Mouse (Mus musculus) retina, embryonic 14.5 days (tissue): ENCODE measurements at regions not wholly inside any gene's neighbourhood (a gene's known extent, or its start where the extent isn't known, plus 50 kb on each side); places are given as distances from the start of the nearest gene placed in this dataset.

Experiments
- DNase-seq: peaks from one replicate; pipeline ENCODE4 v3.0.0-alpha.2; 2015; ENCODE audit warnings: low spot score

DNA sequence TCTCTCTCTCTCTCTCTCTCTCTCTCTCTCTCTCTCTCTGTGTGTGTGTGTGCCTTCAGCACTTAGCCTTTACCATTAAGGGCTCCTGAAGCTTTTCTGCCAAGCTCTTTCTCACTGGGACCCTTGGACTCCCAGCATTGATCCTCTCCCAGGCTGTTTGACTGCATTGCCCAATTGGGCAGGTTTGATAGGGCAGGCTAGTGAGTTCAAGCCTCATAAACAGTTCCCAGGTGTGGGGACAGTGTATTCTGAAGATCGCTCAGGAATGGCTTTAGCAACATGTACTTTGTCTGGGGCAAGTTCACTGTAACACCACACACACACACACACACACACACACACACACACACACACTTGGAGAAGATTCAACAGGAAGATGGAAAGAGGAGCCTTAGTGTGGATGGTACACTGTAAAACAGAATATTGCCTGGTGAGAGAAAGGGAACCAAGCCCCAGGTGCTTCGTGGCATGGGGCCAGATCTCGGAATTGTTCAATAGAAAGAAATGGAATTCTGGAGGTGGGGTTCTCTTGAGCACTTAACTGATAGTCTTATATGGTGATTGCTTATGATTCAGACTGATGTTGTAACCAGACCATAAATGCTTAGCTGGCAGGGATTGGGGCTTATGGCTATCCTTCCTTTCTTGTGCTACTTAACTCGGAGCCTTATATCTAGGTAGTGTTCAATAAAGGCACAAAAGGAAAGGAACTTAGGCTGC, 229.5 kb downstream of the 4933412E24Rik start:
- no peak for DNase-seq

GRCm38 (mm10) chr15:59785981-59786380, 230.4 kb downstream of the 4933412E24Rik start:
- DNase-seq = no peak

DNA sequence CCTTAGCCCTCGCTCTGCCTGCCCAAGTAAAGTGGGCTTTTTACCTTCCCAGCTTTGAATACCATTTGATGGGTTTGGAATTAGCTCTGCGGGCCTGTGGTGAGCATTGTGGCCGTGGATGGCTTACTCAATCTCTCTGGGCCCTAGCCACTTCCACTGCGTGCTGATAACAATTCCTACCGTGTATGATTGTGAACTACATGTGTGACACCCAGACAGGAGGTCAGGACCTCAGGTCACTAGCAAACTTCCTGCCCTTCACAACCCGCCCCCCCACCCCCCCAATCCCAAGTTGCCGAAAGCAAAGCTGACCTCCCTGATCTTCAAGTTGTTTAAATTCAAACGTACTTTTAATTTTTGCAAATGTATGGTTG, 231.9 kb downstream of the 4933412E24Rik start:
- no peak for DNase-seq

DNA sequence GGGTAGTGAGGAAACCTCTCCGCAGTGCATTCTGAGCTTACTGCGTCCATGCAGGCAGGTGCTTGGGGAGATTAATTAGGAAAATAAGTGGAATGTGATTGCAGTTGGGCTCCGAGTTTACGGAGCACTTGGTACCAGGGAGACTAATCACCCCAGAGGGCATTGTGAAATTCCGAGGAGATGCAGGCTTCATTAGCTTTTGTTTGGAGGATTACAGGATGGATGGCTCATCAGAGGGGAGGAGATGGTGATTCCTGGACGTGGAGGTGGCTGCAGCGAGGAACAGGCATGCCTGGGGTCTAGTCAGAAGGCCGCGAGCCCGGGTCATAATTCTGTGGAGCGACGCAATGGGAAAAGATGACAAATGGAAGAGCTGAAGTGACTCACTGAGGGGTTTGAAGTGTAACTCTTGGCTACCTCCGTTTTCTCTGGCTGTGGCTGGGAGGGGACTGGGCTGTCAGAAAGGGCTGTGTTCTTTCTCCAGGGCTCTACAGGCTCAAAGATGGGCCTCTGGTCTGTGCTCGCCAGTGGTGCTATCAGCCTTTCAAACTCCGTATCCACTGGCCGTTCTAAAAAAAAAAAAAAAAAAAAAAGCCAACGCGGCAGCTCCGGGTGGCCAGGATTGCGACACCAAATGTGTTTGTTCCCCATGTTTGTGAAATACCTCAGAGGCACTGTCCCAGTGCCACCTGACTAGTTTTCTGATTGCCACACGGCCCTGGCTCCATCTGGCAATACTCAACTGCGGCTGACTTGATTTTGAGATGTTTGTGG, 232.4 kb downstream of the 4933412E24Rik start:
- peak; percentile 59 for DNase-seq

GRCm38 (mm10) chr15:59783393-59783781, 233.0 kb downstream of the 4933412E24Rik start:
- peak; percentile 31 for DNase-seq

DNA sequence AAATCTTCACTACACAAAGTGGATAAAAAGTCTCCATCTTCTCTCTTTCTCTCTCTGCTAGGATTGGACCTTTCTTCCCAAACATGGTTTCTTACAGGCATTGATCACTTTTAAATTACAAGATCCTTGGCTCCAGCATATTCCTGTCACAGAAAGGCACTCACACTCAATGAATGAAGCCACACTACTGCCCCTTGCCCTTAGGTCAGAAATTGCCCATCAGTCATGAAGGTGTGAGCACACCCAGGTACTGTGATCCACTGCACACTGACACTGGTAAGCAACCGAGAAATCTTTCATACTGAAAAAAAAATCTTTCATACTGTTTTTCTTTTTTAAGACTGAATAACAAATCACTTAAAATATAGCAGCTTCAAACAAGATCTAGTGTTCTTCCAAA, 235.9 kb downstream of the 4933412E24Rik start:
- DNase-seq = no peak

DNA sequence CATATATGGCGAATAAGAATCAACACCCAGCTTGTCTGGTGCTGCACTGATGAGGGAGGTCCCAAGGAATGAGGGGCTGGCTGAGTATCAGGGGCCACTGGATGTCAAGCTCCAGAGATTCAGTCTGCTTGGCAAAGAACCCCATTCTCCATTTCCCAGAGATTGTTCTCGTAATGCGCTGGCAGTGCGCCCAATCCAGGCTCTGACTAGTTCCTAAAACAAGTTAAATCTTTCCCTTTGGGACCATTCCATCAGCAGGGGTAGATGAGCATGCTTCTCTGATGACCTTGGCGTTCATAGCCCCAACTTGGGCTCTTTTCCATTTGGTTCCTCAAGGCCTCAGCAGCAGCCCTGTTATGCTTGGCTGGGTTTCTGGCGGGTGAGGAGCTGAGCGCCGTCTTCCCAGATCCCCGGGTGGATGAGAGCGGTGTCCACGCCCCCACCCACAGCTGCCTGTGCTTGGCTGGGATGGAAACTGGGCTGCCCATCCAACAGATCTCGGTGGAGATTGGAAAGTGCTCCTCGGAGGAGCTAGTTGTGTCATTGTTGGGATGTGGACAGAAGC, 239.0 kb downstream of the 4933412E24Rik start:
- DNase-seq = no peak

DNA sequence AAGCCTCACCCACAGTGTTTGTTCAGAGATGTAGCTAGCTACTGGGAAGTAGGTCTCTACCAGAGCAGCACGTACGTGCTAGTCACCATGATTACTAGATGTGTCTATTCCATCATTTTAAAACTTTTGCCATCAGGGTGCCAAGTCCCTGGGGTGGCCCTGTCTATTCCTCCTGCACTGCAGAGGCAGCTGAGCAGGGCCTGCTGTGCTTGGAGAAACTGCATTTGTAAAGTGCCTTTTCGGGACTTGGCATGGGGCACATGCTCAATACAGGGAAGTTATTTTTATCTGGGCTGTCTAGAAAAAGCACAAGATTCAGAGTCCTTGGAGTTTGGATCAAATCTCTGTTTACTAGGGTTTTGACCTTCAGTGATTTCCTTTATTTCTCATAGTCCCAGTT, 240.6 kb downstream of the 4933412E24Rik start:
- no peak for DNase-seq

DNA sequence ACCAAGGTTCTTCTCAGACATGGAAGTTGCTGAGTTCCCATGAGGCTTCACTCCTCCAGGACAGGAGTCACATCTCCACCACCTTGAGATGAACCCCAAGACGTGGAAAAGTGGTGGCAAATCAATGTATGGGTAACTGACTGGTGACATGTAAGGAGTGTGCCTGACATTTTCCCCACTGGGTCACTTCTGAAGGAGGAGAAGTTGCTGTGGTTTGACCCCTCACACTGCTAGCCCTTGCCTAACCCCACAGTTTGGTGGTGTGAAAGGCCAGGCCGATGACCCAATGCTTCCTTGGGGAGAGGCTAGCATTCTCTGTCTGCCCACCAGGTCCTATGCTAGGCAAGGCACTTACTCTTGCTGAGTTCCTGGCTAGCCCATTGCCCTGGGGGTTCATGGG, 242.4 kb downstream of the 4933412E24Rik start:
- no peak for DNase-seq

GRCm38 (mm10) chr15:59772595-59772994, 243.8 kb downstream of the 4933412E24Rik start:
- no peak for DNase-seq

- DNase-seq = no peak
These were observed 254.4 kb downstream of the 4933412E24Rik start for GRCm38 (mm10) chr15:59762061-59762460.

DNA sequence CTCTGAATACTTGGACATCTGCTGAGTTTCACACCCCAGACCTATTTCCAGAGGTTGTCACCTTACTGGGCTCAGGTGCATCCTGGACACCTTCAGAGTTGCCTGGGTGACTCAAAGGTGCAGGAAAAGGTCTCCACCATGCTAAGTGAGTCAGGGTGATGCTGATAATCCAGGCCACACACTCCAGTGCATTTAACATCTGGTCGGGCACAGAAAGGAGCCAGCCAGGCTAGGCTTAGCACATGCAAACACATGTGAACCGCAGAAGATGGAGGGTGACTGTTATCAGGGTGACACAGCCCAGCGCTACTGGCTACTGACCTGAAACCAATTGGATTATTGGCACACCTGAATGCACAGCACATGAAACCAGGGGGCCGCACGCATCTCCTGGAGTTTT, 255.9 kb downstream of the 4933412E24Rik start:
- DNase-seq = peak; percentile 9

GRCm38 (mm10) chr15:59759566-59759965, 256.8 kb downstream of the 4933412E24Rik start:
- no peak for DNase-seq

GRCm38 (mm10) chr15:59758971-59759370, 257.4 kb downstream of the 4933412E24Rik start:
- no peak for DNase-seq

- no peak for DNase-seq
These were observed 260.3 kb downstream of the 4933412E24Rik start for GRCm38 (mm10) chr15:59756141-59756540.

GRCm38 (mm10) chr15:59754906-59755305, 261.5 kb downstream of the 4933412E24Rik start:
- no peak for DNase-seq

- no peak for DNase-seq
These were observed 264.1 kb downstream of the 4933412E24Rik start for GRCm38 (mm10) chr15:59752277-59752676.

GRCm38 (mm10) chr15:59746290-59746689, 270.1 kb downstream of the 4933412E24Rik start:
- DNase-seq = no peak

DNA sequence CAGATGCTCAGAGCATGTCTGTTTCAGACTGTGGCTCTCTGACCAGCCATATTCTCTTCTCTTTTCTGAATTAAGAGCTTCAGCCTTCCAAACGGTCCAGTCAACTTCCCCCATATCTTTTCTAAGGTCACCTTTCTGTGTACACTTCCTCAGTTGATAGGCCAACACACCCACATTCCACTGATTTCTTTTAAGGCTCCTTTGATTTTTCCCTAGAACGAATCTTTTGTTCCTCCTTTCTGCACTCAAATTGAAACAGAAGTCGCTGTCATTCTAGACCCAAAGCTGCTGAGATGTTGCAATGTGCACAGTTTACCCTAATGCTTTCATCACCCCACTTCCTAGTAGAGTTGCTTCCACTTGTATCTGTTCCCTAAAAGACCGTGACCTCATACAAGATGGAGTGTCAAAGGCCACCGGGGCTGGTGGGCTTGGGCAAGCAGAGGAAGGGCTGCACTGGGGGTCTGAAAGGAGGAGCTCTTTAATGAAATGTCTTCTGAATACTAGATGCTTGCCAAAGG, 271.9 kb downstream of the 4933412E24Rik start:
- no peak for DNase-seq

GRCm38 (mm10) chr15:59739197-59739596, 277.2 kb downstream of the 4933412E24Rik start:
- DNase-seq = no peak

DNA sequence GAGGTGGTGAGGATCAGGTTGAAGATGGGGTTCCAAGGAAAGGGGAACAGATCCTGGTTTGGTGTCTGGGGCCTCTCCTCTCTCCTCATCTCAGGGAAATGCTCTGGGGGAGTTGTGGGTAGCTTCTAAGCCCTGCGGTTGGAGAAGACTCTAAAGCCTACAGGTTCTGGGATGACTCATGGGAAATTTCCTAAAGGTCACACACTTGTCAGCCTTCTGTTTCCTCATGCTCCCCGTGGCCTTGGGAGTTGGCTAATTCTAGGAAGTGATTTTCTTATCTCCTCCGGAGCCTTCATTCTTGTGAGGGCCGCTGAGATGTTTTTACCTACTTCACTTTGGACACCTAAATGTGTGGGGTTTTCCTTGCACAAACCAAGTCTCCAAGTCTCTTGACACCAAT, 279.2 kb downstream of the 4933412E24Rik start:
- DNase-seq = no peak

GRCm38 (mm10) chr15:59734376-59734775, 282.0 kb downstream of the 4933412E24Rik start:
- DNase-seq = no peak

DNA sequence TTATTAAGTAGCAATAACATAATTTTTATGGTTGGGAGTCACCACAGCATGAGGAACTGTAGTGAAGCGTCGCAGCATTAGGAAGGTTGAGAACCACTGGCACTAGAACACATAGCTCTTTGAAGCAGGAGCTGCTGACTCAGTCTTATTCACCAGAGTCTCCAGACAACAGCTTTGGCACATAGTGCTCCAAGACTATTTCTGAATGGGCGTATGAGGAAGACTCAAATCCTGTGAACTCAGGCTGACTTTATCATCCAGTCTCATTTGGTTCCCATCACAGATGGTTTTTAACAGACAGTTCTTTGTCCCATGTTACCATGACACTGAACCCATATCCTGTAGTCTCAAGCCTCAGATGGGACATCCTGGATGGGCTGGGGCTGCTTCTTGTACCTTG, 282.5 kb downstream of the 4933412E24Rik start:
- DNase-seq = no peak
